Mouse (Mus musculus) G1E-ER4 (cell line): ENCODE measurements around the gene Bend6. TPM values are rescaled to one million over a fixed set of nuclear protein-coding genes. Genes with fewer than 3 reads are reported as not detected.

ENCODE experiments used
- GATA1 ChIP-seq: IDR thresholded peaks from one replicate; pipeline ENCODE4 v1.8.0; 2012; ENCODE audit warnings: low read length, inconsistent platforms
- polyA plus RNA-seq: library from polyadenylated mRNA; stranded (reverse); fragments of >175 nt; gene quantifications from 2 replicates; pipeline ENCODE4 v1.2.3, GENCODE M21; 2012

Bend6 gene
- polyA plus RNA-seq, result not detected in 2 replicates

DNA sequence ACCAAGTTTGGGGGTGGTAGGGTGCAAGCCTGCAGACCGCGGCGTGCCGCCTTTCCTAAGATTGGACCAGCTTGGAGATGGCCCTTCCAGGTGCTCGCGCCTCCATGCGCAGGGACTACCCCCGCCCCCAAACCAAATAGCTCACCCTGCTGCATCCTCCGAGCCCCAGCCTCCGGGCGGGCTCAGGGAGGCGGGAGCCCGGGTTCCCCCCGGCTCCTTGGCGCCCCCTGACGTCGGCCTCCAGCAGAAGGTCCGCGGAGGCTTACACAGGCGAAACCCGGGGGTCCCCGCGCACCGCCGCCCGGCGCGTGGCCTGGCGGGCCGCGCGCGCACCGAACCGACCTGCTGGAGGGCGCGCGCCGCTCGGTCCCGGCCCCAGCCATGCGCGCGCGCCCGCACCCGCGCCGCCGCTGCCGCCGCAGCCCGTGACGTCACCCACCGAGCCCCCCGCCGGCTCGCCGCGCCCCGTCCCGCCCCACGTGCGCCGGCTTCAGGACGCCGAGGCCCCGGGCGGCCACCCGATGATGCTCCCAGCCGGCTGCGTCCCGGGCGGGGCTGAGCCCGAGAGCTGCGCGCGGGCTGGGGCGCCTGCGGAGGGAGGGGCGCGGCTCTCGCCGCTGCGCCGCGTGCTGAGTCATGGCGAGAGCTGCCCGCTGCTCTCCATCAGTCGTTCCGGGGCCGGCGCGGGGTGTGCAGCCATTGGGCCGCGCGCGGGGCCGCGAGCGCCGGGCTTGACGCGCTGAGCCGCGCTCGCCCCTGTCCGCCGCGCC lies at the start of gene Bend6:
Gene Bend6, minus strand, starts transcription at position 396 of the 770 bp plus-strand sequence.
- TF ChIP-seq GATA1, result no peak

DNA sequence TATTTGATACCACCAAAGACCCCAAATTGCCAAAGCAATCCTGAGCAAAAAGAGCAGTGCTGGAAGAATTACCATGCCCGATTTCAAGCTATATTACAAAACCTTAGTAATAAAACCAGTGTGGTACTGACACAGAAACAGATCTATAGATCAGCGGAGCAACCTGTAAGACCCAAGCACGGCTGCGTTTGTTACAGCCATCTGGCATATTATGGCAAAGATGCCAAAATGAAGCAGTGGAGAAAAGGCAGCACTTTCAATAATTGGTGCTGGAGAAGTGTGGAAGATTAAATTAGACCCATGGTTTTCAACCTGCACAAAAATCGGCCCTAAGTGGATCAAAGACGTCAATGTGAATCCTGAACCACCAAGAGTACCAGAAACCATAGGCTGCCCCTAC lies 48.0 kb upstream of the Bend6 start:
- TF ChIP-seq GATA1, result no peak

DNA sequence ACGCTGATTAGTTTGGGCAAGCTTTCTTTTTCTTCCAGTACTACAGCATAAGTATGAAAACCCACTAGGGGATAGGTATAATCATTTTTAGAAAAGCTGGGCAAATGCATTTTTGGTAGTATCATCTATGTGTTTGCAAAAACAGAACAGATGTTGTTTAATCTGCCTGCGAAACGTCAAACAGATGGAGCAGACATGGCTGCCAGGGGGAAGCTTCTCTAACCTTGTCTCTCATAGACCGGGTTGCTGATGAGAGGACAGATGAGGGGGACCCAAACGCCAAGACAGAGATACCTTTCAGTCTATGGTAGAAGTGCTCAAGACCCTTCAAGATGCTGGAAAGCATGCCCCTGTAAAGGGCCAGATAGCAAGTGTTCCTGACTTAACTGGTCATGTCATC lies 40.9 kb upstream of the Bend6 start:
- no peak for TF ChIP-seq GATA1

DNA sequence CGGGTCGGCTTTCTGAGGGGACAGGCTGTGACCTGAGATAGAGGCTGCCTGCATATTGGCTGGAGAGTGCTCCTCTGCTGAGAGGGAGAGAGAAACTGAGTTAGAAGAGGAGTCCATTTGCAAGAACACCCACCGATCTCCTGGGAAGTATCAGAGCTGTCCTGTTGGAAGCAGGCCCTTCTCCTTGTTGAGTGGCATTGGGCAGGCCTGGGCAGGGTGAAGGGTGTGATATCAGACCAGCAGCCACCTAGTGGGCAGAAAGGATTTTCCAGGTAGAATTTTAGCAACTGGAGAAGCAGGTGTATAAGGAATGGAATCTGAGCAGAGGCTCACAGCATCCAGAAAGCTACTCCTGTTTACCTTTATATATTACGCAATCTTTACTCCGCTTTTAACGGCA lies 40.2 kb upstream of the Bend6 start:
- no peak for TF ChIP-seq GATA1

DNA sequence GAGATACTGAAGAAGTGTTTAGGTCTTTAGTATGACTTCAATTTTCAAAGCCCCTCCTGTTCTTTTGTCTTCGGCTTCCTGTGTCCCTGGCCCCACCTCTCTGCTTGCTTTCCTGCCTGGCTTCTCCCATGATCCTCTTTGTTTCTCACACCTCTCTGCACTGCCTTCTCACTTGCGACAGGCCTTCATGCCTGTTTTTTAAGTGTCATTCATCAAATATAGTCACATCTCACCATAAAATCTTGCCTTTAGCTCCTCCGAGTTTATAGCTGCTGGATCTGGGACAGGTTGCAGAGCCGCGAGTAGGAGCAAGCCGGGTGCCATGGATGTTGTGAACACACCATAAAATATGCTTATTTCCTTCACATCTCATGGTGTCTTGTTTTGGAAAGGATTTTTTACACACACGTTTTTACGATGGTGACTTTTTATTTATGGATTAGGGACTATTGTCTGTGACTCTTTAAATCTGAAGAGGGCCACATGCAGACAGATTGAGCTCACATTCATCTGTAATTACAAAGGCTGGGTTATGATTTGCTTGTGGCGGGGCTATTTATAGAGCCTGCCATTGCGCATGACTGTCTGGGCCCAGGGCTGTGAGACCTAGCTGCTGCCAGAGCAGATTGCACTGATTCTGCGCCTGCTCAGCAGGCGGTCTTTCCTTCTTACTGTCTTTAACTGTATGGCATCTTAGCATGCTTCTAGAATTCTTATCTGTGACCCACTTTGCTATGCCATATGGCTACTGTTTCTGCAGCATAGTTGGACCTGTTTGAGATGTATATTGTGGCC lies 39.2 kb upstream of the Bend6 start:
- no peak for TF ChIP-seq GATA1

DNA sequence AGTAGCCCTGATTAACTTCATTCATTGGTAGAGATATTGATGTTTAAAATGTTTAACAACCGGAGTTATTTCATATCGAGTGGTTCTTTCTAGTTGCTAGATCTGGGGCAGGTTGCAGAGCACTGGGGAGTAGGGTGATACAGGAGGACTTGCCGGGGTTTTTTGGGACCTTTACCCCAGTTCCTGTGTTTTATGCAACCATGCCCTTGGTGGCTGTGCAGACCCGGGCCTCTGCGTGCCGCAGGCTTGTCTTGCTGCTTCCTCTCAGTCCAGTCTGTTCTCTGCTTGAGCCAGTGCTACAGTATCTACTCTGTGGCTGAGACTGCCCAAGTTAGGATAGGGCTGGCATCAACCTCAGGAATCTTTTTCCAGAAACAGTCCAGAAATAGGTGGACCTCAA lies 38.1 kb upstream of the Bend6 start:
- TF ChIP-seq GATA1, result no peak

DNA sequence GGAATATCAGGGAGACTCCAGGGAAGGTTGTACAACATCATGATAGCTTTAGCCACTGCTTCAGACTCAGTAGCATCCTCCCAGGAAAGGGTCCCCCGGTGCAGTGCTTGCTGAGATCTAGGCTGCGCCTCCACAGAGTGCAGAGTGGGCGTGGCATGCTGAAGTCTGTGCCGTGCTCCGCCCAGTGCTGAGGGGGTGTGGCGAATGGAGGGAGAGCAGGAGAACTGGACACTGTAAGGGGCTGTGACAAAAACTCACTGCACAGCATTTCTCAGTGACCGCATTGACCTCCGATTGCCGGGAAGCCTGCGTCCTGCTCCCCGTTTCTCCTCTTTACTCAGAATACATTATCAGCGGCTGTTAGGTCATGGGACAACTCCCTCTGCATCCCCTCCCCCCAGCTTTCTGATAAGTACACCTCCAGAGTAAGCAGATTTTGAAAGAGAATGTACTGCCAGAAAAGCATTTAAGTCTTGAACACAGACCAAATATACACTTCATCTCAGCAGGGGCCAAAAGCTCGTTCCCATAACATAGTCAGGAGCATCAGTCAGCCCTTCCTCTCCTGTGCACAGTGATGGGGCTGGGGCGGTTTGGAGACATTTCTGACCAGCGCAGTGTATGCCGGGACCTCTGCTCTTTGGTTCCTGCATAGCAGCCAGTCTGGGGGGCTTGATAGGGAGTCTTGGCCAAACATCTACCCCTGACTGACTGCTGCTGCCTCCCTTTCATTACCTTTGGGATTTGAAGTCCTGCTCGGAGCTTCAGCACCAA lies 37.5 kb upstream of the Bend6 start:
- TF ChIP-seq GATA1, result no peak

DNA sequence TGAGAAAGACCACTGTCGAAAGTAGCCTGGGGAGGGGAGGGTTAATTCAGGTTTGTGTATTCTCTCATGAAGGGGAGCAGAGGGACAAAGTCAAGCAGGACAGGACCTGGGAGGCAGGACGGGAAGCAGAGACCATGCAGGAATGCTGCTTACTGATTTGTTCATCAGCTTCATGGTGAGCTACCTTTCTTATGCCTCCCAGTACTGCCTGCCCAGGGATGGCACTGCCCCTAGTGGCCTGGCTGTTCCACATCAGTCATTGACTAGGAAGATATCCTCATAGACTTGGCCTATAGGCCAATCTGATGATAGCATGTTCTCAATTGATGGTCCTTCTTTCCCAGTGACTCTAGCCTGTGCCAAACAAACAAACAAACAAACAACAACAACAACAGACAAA lies 36.3 kb upstream of the Bend6 start:
- no peak for TF ChIP-seq GATA1

DNA sequence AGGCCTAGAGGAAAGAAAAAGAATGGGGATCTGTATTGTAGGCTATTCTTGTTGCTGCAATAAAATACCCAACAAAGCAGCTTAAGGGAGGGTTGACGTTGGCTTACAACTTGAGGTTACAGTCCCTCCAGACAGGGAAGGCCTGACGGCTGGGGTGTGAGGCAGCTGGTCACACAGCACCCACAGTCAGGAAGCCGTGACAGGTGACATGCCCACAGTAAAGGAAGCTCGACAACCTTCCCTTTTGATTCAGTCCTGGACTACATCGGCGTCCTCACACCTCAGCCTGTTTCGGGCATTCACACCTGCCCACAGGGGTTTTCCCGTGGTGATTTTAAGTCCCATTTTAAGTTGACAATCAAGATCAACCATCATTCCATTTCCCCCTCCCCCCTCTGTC lies 35.0 kb upstream of the Bend6 start:
- TF ChIP-seq GATA1, result no peak

DNA sequence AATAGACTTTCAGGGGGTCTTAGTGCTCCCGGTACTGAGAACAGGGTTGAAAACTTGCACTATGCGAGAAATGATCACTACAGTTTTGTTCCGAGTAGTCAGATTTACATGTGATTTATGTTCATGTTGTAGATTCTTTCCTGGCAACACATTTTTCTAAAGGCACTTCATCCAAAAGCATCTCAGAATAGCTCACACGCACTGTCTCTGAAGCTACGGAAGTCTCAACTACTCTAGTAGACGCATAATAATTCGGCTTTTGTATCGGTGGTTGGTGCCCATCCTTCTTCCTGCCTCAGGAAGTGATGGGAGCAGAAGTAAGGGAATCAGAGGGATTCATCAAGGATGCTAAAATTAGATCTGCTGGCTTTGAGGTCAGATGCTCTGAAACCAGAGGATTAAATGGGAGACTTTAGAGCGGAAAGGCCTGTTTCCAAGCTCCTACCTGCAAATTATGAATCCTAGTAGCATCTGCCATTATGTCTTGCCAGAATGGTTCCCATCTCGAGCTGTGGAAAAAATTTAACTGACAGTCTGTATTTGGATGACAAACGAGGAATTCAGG lies 32.8 kb upstream of the Bend6 start:
- no peak for TF ChIP-seq GATA1

DNA sequence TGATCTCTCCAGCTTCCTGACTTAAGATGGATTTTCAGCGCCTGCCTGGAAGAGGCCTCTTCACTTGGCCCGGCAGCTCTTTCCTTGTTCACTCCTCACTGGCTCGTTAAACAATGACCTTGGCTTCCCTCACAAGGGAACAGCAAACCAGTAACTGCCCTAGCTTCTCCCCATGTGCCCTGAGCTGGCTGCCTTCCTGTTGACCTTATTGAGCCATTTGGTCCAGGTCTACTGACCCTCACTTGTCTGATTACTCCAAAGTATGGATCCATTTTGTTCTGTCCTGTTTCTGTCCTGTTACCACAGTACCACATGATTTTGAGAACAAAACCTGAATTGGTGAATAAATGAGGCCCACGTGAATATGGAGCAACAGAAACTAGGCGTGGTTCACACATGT lies 32.2 kb upstream of the Bend6 start:
- no peak for TF ChIP-seq GATA1

DNA sequence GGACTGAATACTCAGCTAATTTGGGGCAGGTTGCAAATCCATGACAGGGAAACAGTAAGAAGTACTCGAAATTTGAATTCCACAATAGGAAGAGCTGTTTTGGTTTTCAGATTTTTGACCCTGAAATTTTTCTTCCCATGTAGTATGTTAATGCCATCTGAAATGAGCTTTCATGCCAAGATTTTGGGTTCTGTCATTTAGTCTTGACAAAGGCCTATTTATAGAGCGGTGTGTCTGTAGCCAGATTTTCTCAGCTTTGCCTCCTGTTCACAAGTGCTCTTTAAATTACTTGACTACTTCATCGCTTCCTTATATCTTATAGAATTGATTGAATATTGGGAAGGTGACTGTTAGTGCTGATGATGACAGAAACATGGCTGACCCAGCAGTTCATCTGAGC lies 28.3 kb upstream of the Bend6 start:
- TF ChIP-seq GATA1, result no peak

DNA sequence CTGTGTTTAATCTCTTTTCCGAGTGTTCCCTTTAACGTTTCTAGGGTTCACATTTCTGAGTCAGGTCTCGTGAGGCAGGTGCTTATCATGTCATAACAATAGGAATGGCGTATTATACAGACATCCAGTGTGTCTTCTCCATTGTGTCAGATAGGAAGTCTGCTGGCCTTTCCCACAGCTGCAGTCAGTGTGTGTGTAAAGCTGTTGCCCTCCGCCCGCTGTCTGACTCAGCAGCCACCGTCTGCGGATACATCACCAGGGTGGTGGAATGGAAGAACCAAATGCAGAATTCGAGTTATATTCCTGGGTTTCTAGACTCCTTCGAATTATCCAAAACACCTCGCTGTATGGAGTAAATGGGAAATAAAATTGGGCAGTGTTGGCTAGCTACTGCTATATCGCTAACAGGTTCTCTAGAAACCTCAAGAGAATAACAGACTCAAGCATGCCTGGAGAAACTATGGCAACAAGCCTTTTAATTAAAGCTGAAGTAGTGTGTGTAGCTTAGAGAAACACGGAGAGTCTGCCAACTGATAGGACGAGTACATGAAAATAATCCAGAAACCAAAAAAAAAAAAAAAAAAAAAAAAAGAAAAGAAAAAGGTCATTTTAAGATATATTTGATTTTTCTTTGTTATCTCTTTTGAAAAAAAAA lies 25.4 kb upstream of the Bend6 start:
- no peak for TF ChIP-seq GATA1

DNA sequence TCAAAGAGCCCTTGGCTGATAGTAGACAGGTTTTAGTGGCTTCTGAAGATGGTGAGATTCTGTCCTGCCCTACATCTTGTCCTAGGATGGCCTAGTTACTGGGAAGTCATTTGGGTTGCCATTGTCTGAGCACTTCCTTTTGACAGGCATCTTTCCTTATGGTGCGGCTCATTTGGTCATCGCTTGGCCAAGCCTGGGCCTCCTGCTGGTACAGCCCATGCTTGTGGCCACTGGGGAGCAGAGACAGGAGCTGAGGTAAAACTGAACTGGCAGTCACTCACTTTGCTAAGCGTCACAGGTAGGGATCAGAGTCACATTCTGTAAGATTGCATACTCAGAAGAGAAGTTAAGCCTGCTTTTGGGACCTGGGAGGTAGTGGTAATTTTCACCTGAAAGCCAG lies 24.6 kb upstream of the Bend6 start:
- TF ChIP-seq GATA1, result no peak

DNA sequence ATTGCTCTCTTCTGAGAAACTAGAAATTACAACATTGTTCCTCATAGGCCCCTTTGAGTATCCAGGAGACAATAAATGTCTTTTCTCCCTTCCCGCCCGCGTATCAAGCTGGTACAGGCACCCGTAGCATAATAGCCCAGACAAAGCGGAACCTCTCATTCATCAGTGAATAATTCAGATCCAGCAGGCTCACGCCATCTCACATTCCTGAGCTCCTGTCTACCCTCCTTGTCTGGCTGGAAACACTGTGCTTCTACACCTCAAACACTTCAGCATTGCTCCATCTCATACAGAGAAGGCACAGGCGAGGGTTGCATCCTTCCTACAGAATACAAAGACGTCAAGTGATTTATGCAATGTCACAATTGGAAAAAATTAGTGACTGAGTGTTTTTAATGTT lies 24.2 kb upstream of the Bend6 start:
- TF ChIP-seq GATA1, result no peak
